Mouse (Mus musculus) mouse embryonic stem cell (cell line): ENCODE results near the gene Olfr354.

Experiments
- in situ Hi-C, 2 experiments: fragments of 300-500 bp; cut with MboI; formaldehyde crosslinking; loops; 1 replicate in 1 of 2; 3 replicates in 1 of 2; pipeline ENCODE4 v1.14.3; 2019 to 2020; ENCODE audit warnings: low sequenced_read_pairs in 2 of 2, low pct_unique_long_range_greater_than_20kb in 1 of 2, mixed read lengths in 1 of 2; ENCODE audit not compliant: unreplicated experiment in 1 of 2

The Olfr354 gene

DNA sequence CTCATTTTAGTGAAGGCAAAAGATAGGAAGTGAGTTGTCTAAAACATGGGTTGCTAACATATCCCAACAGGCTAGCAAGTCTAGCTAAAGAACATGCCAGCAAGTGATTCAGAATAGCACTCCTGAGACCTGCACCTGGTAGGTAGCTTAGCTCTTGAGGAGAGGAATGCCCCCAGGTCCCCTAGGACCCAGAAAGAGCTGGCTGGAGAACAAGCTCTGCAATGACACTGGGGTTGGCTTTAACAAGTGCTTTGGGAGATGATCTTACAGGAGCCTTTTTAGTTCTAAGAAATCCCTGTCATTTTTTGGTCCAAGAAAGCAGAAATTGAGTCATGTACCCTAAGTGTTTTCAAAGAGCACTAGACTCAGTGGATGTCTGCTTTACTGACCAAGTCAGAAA lies at the start of gene Olfr354:
TSS of gene Olfr354 (plus strand) at position 301 of the 400 bp plus-strand sequence.
- in situ Hi-C loops, result no loop called here

DNA sequence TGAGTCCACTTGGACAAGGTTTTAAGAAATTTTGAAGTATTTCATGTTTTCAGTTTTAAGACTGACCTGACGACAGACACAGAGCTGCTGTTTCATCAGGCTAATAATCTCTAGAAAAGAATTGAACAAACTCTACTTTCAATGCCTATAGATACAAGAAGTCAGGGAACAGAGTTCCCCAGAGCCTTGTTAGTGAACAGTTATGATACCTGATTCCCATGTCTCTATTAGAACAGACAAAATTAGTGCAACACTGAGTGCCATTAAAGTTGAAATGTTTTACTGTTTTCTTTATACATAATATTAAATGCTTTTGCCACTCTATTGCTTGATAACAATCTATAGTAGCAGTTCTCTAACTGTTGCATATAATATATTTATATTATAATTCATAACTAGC lies 42.9 kb upstream of the Olfr354 start, which contains the start of gene Olfr351:
TSS of gene Olfr351 (minus strand) at position 101 of the 400 bp plus-strand sequence.
- in situ Hi-C loops, result no loop called here

DNA sequence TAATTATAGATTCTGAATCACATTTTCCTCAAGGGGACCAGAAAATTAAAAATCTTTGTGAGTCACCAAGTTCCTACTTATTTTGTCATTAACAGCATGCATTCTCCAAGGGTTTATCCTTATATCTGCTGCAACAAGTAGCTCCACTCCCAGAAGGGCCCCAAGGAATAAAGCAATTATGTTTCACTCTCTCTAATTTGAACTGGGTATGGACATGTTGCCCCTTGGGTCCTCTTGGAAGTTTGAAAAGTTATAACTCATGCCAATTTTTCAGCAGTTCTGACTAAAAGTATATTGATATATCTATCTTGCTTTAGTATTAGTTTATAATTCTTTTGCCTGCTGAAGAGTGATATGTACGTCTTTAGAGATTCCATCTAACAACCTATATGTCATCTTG lies 37.3 kb upstream of the Olfr354 start, which contains the start of gene Olfr352:
TSS of gene Olfr352 (plus strand) at position 301 of the 400 bp plus-strand sequence.
- in situ Hi-C loops, result no loop called here

DNA sequence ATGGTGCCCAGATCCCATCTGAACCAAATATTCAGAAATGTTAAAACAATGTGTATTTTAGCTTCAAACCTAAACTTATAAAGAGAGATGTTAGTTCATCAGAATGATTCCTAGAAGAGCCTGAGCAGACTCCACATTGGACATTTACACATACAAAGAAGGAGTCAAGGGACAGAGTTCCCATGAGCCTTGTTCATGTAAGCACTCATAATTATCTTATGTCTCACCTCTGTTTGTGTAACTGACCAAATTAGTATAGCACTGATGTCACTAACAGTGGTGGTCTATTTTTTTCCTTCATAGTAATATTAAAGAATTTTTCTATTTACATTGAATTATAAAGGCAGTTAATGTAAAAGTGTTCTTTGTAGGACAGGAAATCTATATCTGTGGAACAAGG lies 12.6 kb upstream of the Olfr354 start, which contains the start of gene Olfr353:
TSS of gene Olfr353 (minus strand) at position 101 of the 400 bp plus-strand sequence.
- in situ Hi-C loops, result no loop called here

DNA sequence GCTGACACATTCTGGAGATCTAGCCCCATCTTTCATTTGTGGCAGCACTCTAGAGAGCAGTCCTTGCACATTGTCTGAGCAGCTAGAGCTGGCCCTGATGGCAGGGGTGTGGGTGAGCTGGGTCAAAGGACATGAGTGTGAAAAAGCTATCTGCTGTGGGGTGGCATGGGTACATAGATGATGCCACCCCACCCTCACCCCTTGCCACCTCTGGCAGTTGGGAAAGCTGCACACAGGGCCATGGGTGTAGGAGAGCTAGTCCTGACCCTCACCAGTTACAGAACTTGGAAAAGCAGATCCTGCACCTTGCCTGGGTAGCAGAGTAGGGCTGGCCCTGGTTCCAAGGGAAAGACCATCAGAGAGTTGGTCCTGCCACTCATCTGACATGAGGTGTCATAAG lies 8.4 kb upstream of the Olfr354 start:
- in situ Hi-C loops, result no loop called here

DNA sequence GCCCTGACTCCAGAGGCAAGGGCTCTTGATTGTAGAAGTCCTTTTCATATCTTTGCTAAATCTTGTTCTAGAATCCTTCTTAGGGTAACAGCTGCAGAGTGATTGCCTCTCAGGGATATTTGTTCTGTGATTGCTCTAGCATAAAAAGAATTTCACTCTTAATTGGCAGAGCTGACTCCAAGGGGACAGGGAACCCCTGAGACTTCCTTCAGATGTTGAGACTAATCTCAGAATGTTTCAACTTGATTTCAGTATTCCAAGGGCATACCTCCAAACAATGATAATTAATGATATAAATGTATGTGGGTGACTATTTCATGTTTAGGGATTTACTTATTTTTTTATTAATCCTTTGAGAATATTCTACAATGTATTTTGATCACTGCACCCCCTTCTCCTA lies 23.3 kb downstream of the Olfr354 start, which contains the start of gene Olfr355:
TSS of gene Olfr355 (minus strand) at position 101 of the 400 bp plus-strand sequence.
- in situ Hi-C loops, result no loop called here

DNA sequence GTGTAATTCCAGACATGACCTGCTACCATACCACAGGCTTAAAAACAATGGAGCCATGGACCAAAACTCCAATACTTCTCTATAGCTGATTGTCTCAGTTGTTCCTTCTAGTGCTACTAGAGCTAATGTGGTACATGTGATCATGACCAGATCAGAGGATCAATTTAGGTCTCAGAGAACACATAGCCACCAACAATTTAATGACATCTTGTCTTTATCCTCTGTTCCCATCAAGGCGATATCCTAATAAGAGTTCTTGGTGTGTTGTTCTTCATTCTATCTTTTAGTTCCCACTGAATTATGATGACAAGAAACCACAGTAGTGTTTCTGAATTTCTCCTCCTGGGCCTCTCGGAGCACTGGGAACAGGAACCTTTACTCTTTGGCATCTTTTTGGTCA lies 31.3 kb downstream of the Olfr354 start, which contains the start of gene Olfr356:
TSS of gene Olfr356 (plus strand) at position 301 of the 400 bp plus-strand sequence.
- in situ Hi-C loops, result no loop called here
